Mouse (Mus musculus) ovary, adult 18-20 months (tissue): ENCODE data around the gene Washc4.
A peak's percentile ranks its signal among the peaks of the same experiment; 100 is the strongest.
"Not testable (repeated sequence)": the region's sequence is repeated elsewhere in the genome, so short reads cannot be mapped to it uniquely, and the experiment has no call there.

Experiments
- DNase-seq: peaks from one replicate; pipeline ENCODE4 v3.0.0; 2022; ENCODE audit warnings: low spot score, mixed read lengths

The Washc4 gene

DNA sequence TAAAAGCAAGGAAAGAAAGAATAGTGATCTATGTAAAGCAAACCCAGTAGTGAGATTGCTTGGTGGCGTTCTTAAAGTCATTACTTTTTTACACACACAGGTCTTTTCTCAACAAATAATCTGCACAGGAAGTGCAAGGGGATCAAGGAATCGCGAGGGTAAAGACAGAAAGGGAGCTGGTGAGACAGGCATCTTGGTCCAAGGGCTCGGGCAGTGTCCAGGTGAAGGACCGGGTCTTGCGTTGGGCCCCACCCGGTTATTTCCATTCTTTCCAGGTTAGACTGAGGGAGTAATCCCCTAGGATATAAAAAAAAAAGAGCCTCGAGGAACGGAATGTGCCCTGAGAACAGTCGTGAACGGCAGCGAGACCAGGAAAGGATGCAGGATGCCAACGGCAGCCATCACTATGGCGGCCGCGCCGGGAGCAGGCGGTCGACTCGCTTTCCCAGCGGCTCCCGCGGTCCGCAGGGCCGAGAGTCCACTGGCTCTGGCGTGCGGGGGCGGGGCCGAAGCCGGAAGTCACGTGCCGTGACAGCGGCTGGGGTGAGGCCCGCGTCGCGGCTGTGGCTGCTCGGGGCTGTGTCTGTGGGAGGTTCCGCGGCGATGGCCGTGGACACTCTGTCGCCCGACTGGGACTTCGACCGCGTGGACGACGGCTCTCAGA, at the start of gene Washc4:
TSS of gene Washc4 (plus strand) at position 314 of the 664 bp plus-strand sequence.
- peak; percentile 90 for DNase-seq

DNA sequence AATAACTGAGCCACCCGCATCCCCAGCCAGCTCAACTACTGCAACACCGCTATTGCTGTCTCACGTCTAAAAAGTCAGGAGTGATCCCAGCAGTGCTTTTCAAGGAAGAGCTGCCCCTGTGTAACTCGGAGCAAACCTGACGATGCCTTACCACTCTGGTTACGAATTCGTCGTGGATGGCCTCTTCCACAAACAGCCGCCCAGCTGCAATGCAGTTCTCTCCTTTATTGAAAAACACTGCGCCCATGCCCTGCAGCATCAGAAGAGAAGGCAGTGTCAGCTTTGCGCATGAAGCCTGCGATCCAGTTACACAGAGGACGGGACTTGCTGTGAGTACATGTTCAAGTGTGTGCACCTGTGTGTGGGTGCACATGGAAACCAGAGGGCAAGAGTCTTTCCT, 46.2 kb upstream of the Washc4 start:
- no peak for DNase-seq

DNA sequence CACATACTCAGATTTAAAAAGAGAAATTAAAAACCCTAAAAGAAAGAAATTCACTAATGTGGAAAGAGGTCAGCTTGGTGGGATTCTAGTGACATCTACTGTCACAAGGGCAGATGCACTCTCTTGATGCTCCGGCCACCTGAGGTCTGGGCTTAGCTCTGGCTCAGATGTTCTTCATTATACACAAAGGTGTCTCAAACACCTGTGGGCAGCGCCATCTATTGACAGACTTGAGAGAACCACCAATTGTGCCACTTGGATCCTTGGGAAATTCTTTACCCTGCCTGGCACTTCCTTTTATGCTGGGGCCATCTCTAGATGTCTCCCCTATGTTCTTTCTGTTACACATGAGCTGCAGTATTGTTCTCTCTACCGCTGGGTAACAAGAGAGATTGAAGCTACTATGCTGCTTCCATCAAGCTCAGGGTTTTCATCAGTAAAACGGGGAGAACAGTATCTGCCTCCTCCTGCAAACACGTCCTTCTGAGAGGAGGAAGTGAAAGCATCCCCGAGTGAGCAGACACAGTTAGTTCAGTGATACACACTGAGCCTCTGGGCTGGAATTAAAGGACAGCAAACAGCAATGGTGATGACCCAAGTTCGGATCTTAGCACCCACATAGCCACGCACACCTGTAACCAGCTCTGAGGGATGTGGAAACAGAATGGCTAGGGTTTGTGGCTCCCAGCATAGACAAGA, 34.4 kb upstream of the Washc4 start:
- DNase-seq, result no peak

DNA sequence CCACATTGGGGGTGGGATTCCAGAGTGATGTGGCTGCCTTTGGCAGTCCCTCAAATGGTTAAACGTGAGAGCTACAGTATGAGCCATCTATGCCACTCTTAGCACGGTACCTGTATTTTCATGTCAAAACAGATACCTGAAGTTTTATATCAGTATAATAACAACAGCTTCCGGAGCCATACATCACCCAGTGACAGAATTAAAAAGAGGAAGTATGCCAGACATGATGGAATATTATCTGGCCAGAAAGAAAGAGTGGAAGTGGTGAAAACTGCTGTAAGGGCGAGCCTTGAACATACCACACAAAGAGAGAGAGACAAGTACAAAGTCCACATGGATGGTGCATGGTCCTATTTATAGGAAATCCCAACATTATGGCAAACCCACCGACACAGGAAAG, 32.2 kb upstream of the Washc4 start:
- no peak for DNase-seq

DNA sequence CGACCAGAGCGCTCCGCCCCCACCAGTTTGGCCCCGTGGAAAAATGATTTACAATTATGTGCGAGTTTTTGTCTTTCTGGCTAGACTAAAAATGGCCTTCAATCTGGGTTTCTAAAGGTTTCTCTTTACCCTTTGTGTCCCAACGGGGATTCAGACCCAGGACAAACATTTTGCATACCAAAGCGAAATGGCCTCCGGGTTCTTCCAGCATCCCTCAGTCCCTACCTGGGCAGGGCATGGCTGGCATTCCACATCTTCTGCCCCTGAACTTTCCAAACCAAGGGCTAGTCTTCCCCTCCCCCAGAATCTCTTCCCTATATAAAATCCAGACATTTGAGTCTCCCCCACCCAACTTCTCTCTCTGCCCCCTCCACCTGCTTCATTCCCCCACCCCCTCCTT, 29.8 kb upstream of the Washc4 start:
- no peak for DNase-seq

DNA sequence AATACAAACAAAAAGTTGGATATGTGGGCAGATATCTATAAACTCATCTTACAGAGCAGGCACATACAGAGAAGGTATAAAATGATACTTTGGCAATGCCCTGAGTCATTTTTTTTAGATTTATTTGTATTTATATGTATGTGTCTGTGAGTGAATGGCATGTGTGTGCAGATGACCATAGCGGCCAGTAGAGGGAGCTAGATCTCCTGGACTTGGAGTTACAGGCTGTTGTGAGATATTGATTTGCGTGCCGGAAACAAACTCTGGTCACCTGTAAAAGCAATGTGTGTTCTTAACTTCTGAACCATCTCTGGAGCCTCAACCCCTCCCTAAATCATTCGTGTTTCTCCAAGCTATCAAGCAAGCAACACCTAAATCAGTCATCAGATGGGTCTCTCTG, 22.6 kb upstream of the Washc4 start:
- DNase-seq, result no peak

DNA sequence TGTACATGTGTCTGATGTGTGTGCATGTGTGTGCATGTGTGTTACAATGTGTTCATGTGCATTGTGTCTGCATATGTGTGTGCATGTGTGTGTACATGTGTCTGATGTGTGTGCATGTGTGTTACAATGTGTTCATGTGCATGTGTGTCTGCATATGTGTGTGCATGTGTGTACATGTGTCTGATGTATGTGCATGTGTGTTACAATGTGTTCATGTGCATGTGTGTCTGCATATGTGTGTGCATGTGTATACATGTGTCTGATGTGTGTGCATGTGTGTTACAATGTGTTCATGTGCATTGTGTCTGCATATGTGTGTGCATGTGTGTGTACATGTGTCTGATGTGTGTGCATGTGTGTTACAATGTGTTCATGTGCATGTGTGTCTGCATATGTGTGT, 19.3 kb upstream of the Washc4 start:
- not testable (repeated sequence) for DNase-seq

DNA sequence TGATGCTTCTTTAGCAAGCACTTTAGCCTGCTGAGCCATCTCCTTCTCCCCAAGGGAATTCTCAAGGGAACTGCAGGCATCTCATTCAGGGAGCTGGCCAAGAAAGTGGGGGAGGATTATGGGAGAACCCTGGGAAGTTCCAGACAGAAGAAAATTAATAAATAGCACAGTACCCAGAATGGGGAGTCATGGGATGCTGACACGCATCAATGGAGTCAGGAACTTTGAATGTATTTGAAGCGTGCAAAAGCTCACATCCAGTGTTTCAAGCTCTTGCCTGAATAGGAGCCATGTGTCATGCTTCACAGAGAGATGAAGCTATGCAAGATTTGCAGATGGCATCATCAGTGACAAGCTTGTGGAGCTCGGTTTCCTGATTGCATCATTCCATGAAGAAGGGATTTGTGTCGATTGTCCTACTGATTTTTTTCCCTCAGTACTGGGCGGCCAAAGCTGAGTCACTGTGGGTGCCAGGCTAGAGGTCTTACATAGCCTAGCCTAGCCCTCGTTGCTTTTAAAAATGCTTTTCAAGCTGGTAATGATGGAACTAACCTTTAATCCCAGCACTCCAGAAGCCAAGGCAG, 13.1 kb upstream of the Washc4 start:
- DNase-seq, result no peak

DNA sequence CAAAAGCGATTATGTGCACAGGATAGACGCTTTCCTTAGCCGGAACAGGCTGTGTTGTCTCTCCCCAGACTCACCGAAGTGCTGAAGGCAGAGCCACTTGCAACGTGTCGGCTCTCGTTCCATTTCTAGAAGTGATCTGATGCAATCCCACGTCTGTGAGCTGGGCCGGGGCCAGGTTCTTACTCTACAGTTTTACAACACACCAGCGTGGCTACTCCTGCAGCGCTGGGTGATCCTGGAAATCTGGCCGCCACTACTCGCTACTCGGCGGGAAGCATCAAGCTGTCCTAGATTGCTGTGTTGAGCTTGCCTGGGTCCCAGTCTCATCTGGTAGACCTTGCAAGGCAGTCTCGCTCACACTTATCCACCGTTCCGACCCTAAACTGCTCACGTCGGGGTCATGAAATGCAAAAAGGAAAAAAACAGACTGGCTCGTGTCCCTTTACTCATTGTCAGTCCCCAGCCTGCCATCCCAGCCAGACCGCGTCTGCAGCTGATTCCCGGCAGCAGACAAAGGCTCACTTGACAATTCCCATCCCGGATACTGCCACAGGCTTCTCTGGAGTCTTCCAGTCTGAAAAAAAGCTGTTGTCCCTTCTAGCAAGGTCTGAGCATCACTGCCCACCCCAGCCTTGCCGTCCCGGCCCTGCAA, 10.2 kb upstream of the Washc4 start:
- DNase-seq, result no peak

DNA sequence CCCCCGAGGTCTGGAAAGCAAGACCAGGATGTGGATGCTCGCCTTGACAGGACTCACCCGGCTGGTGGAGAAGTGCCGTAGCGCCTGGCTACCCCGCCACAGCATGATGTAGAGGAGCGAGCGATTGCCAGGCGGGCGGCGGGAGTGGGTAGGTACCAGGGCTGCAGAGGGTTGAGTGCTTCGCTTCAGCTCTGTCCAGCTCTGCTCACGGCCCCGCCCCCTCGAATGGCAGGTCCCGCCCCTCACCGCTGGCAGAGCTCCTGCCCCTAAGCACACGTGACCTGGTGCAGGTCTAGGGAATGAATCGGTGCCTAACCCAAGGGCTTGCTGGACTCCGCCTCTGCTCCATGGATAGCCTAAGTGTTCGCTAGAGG, 9.7 kb upstream of the Washc4 start, which contains the start of gene Aldh1l2:
TSS of gene Aldh1l2 (minus strand) at position 231 of the 374 bp plus-strand sequence.
- DNase-seq, result peak; percentile 61

DNA sequence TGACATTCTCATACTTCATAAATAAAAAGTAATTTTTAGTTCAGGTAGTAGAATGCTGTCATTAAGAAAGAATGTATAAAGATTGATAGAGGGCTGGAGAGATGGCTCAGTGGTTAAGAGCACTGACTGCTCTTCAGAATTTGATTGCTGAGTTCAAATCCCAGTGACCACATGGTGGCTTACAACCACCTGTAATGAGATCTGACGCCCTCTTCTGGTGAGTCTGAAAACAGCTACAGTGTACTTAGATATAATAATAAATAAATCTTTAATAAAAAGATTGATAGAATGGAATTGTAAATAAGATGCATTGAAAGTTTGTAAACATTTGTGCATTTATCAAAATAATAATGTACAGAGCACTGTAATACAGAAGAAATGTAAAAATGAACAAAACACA, 7.1 kb upstream of the Washc4 start:
- DNase-seq, result no peak

DNA sequence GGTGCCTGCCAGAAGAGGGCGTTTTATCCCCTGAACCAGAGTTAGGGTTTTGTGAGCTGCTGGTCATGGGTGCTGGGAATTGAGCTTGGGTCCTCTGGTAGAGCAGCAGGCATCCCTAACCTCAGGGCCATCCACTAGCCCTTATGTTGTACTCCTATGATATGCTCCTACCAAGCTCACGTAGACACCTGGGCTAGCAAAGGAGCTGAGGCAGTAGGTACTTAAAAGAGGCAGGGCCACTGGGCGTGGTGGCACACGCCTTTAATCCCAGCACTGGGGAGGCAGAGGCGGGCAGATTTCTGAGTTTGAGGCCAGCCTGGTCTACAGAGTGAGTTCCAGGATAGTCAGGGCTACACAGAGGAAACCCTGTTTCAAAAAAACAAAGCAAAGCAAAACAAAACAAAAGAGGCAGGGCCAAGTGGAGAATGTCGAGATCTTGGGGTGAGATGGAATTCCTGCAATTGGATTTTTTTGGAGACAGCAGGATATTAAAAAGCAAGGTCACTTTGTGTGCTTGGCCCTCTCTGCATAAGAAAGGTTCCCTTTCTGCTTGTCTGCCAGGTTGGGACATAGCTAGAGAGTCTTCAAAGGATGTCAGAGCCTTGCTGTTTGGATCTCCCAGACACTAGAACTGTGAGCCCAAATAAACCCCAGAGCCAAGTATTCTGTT, 4.1 kb upstream of the Washc4 start:
- no peak for DNase-seq

DNA sequence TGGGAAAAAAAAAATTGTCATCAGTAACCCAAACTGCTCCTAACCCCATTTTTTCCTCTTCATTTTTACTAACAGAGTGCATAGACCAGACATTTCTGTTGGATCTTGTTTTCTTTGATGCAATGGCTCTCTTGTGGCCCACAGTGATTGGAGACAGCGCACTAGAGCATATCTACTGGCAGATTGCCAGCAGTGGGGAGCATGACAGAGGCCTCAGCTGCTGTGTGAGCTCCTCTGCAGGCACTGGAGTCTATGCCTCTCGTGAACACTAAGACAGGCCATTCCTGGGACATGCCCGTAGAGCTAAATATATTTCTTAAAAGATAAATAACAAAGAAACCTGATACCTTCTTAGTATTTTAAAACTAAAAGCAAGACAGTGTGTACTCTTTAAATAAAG, 3.5 kb upstream of the Washc4 start:
- DNase-seq, result no peak

DNA sequence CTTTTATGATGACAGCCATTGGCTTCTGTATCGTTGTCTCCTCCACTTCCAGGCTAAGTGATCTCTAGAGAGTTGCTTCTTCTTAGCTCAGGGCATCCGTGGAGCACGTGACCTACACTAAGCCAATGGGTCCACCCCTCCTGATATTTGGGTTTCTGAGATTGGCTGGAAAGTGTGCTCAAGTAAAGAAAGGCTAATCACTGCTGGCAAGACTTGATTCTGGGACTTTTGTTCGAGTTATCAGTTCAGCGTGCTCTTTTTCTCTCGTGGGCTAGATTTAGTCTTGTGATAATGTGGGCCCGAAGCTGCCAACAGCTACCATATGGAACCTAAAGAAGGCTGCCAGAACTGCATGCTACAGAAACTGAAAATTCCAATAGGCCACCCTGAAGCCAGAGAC, 1.3 kb upstream of the Washc4 start:
- no peak for DNase-seq

DNA sequence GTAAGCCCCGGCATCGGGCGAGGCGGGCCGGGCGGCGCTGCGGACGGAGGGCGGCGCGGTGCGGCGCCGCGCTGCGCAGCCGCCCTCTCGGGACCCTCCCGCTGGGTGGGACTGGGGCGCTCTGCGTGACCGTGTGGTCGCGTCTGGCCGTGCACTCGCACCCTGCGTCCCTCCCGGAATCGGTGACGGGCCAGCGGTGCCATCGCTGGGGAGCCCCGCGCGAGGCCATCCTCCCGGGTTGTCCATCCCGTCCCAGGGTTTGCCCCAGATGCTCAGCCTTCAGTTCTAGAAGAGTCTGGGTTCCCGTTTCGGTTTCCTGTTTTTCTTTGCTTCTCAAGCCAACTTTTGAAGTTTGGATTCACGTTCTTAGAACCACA, 539 bp downstream of the Washc4 start:
- no peak for DNase-seq

DNA sequence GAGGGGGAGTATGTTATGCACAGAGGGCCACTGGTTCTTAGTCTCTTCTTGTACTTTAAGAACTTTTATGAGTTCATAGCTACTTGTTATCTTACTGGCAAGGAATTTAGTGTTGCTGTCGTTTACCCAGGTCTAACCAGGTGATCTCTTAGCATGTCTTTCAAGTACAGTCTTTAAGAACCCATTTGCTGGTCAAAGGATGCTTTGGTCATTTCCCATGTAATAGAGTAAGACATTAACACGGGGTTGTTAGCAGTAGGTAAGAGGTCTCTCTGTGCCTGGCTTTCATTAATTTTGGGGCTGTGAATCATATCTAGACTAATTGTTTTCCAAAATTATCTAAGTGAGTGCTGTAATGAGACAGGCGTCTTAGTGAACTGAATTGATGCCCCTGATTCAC, 1.8 kb downstream of the Washc4 start:
- DNase-seq, result no peak

DNA sequence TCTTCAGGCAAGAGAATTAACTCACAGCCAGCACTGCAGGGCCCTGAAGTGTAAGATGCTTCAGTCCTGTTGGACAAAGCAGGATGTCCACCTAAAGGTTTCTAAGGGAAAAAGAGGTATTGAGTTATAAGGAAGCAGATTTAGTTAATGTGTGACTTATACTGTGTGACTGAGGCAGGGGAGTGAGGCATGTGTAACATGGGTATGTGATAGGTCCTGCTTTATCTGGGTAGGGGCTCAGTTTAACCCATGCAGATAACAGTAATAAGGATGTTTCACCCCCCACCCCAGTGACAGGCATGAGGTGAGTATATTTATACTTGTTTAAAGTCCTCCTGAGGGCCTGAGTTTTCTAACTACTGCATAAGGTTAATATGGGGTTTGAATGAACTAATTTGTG, 19.5 kb downstream of the Washc4 start:
- no peak for DNase-seq

DNA sequence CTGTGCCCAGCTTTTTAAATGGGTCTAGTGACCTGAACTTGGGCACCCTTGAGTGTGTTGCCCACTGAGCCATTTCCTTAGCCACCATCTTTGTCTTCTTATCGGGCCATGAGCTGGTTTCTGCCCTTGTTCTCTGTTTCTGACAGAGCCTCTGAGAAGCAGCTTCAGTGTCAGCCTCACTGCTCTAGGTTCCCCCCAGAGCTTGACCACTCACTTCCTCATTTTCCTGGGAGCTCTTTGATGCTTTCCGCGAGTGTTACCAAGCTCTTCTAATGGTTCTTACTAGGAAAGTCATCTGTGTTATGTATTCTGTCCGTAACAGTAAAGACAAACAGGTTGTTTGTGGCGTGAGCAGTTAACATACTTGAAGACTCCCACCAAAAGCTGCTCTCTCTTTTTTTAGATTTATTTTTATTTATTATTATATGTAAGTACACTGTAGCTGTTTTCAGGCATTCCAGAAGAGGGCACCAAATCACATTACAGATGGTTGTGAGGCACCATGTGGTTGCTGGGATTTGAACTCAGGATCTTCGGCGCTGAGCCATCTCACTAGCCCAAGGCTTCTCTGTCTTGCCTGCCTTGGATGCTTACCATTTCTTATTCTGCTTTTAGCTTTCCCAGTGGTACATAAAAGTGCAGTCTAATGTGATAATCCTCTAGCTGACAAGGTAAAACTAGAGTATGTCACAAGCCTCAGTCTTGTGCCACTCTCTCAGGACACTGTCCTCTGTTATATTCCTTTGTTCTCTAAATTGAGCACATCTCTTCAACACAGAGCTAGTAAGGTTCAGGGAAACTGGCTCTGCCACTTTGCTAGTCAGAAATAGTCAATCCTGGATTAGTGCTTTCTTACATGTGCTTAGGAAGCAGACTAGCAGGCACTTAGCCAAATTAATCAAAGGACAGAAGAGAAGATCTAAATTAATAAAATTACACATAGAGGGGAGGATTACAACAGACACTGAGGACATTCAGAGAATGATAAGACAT, 22.2 kb downstream of the Washc4 start:
- no peak for DNase-seq

DNA sequence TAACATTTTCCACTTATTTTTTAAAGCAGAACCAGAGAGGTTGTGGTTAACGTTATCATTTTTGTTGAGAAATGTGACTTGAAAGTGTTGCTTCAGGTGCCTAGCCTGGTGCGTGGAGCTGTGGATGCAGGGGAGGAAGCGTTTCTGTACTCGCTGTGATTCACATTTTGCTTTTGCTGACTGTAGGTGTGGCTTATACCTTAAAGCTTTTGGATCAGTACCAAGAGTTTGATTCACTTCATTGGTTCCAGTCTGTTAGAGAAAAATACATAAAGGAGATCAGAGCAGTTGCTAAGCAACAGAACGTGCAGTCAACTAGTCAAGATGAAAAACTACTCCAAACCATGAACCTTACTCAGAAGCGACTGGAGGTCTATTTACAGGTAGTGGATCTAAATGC, 47.2 kb downstream of the Washc4 start:
- no peak for DNase-seq

DNA sequence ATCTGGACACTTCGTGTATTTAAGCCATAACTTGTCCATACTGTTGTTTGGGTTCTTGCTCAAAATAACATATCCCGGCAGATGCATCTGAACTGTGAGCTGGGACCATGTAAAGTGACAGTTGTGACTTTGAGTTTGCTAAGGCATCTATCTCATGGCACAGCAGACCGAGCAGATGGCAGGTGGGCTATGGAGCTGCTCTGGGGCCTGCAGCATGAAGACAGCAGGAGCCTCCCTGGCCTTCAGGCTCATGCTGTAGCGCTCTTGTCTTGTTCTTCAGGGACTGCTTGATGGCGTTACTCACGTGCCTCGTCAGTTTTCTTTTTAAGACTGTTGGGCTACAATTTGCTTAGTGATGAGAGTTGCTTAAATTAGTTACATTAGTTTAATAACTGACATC, 49.1 kb downstream of the Washc4 start:
- DNase-seq, result no peak

DNA sequence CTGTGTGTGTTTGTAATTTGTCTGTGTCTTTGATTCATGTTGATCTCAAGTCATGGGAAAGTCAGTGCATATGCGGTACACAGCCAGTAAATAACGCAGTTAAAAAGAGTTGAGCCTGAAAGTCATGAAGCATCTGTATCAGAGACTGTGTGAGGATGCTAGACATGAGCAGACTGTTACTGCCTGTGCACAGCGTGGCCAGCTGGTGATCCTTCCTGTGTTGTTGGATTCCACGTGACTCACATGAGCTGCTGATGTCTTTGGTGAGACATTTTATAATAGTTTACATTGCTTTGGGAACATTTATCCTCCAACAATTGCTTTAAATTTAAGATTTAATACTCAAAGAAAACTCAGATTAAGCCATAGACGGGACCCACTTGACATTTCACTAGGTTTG, 51.0 kb downstream of the Washc4 start:
- no peak for DNase-seq
